Mouse (Mus musculus): ENCODE measurements around the gene Ccl7.

- TF ChIP-seq POLR2A (IDR thresholded peaks at IDR 0.05; ENCODE audit: low read depth, low read length) (no peak), CTCF (IDR thresholded peaks at IDR 0.05; ENCODE audit: extremely low read depth, insufficient read depth, insufficient read length, insufficient replicate concordance) (no peak)
Observed at GRCm38 (mm10) chr11:82032678-82033344, 12.7 kb upstream of the Ccl7 start.
